In genomic region chr4:134634001-134634400, GRCm38 (mm10) we compare ENCODE assay signal across 12 mouse cellular contexts.
DNase-seq lines count a peak whose midpoint lies in the region; ATAC-seq and TF ChIP-seq lines count a peak whose summit lies in the region.
"Had no signal": no experiment of that assay in that cellular context is flagged by ENCODE, and none has a peak within 500 bp of the region (broad histone marks: within the 10 kb centered on the region; RNA-seq: fewer than 3 reads in every experiment).

No protein-coding gene starts in this region.

- TF ChIP-seq CTCF in midbrain, postnatal 0 days (IDR thresholded peaks at IDR 0.05) = no peak

- no peak overlapping the region for H3K27ac ChIP-seq in midbrain, postnatal 0 days (ENCODE audit: low read depth, low read length)
- no peak overlapping the region for H3K27ac ChIP-seq in midbrain, embryonic 15.5 days
- H3K27ac ChIP-seq: limb, embryonic 15.5 days had no signal

- DNase-seq in cerebellum, postnatal 10 days = peak; percentile 72 to 76
- DNase-seq in cerebellum, adult 11-12 months = no peak
- DNase-seq in midbrain, postnatal 0 days (ENCODE audit: low spot score) = peak; percentile 52
- peak; percentile 34 to 58 for DNase-seq in kidney, postnatal 25 days
- no peak for DNase-seq in MN1 (ENCODE audit: low spot score)
- DNase-seq in thymus, postnatal 14 days = no peak
- no peak for DNase-seq in heart, adult 9 months (ENCODE audit: low spot score in 2 of 2)

- no peaks in the 10 kb centered on the region for H3K9me3 ChIP-seq in midbrain, postnatal 0 days (ENCODE audit: low read length)
- H3K9me3 ChIP-seq in midbrain, embryonic 15.5 days = no peaks in the 10 kb centered on the region
- H3K9me3 ChIP-seq: limb, embryonic 15.5 days had no signal

- no peak overlapping the region for H3K4me3 ChIP-seq in midbrain, postnatal 0 days (ENCODE audit: low read depth, low read length)
- H3K4me3 ChIP-seq in midbrain, embryonic 15.5 days = no peak overlapping the region
- H3K4me3 ChIP-seq: limb, embryonic 15.5 days had no signal

- no peak overlapping the region for H3K9ac ChIP-seq in midbrain, postnatal 0 days (replicated peaks; ENCODE audit: low read length, poor library complexity, severe bottlenecking)
- H3K9ac ChIP-seq in midbrain, embryonic 15.5 days = no peak overlapping the region
- H3K9ac ChIP-seq: limb, embryonic 15.5 days had no signal

- peaks cover 9% of the 10 kb centered on the region; the same call in 1 of the 2 replicates for H3K4me1 ChIP-seq in midbrain, postnatal 0 days (ENCODE audit: insufficient read depth, low read length)
- H3K4me1 ChIP-seq in midbrain, embryonic 15.5 days = peaks cover 26% of the 10 kb centered on the region

- H3K4me2 ChIP-seq in midbrain, postnatal 0 days (ENCODE audit: low read depth, low read length, poor library complexity, severe bottlenecking) = no peak overlapping the region
- H3K4me2 ChIP-seq in midbrain, embryonic 15.5 days = no peak overlapping the region
- H3K4me2 ChIP-seq: heart, embryonic 11.5 days; limb, embryonic 15.5 days had no signal

- 63% methylated on average over 13 of the region's 13 CpGs for WGBS in midbrain, postnatal 0 days
- 58% methylated on average over 13 of the region's 13 CpGs for WGBS in midbrain, embryonic 15.5 days

- H3K36me3 ChIP-seq in midbrain, postnatal 0 days (ENCODE audit: insufficient read depth, low read length) = no peaks in the 10 kb centered on the region
- no peaks in the 10 kb centered on the region for H3K36me3 ChIP-seq in midbrain, embryonic 15.5 days (replicated peaks)
- H3K36me3 ChIP-seq: limb, embryonic 15.5 days had no signal

- H3K27me3 ChIP-seq in midbrain, postnatal 0 days (ENCODE audit: insufficient read depth, low read length) = no peaks in the 10 kb centered on the region
- H3K27me3 ChIP-seq in midbrain, embryonic 15.5 days (replicated peaks) = no peaks in the 10 kb centered on the region
- H3K27me3 ChIP-seq: limb, embryonic 15.5 days had no signal

- no peak for ATAC-seq in midbrain, postnatal 0 days (ENCODE audit: low FRiP score)
- no peak for ATAC-seq in midbrain, embryonic 15.5 days (replicated peaks)
- ATAC-seq: activated CD4-positive, CD25-positive, alpha-beta regulatory T cell, adult 4 months; intestine, postnatal 0 days had no signal

Comparison
In these comparisons a context has a peak if more than half of its experiments do, and no peak if none do; other contexts are left out.
1. DNase-seq: peak in cerebellum, postnatal 10 days (2 of 2), midbrain, postnatal 0 days (single experiment) and kidney, postnatal 25 days (2 of 2); none in cerebellum, adult 11-12 months (single experiment), MN1 (single experiment), thymus, postnatal 14 days (single experiment) and heart, adult 9 months (0 of 2).